Mouse (Mus musculus): ENCODE measurements around the gene Gm21820.
"Not testable (repeated sequence)": the region's sequence is repeated elsewhere in the genome, so short reads cannot be mapped to it uniquely, and the experiment has no call there.

The Gm21820 gene

DNA sequence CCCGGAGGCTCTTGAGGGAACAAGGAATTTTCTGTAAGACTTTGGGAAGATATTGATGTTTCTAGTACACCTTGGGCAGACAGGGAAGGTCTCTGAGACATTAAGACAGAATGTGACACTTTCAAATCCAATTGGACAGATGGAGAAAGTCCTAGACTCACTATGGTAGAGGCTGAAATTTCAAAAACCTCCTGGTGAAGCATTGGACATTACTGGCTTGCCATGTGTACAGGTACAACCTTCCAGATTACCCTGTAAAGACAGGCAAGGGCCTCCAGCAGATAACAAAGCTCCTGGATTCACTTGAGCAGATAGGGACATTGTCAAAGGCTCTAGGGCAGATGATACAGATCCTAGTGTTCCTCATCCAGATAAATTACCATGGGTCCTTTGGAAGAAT lies at the start of gene Gm21820:
Gene Gm21820, minus strand, starts transcription at position 101 of the 400 bp plus-strand sequence.
- DNase-seq (ENCODE audit: low spot score): not testable (repeated sequence)
